Mouse (Mus musculus) lung, embryonic 16.5 days (tissue): ENCODE results near the gene Mfsd6. TPM values are rescaled to one million over a fixed set of nuclear protein-coding genes. Genes with fewer than 3 reads are reported as not detected.
A peak's percentile ranks its signal among the peaks of the same experiment; 100 is the strongest.

Experiments
- ATAC-seq: fragments of 200-750 bp; cut with Nextera tagmentation; 2 replicates; pipeline ENCODE4 v1.8.0; 2017; ENCODE audit warnings: low read depth, mild to moderate bottlenecking, moderate library complexity
- H3K27ac ChIP-seq: fragments of 300-500 bp; sonication (generic); 2 replicates; pipeline ENCODE4 v1.5.1; 2014; ENCODE audit warnings: mild to moderate bottlenecking, control low read depth, low read length
- H3K27me3 ChIP-seq: fragments of 300-500 bp; sonication (generic); 2 replicates; pipeline ENCODE4 v1.6.1; 2014; ENCODE audit warnings: low read depth, low read length, mixed read lengths; ENCODE audit not compliant: control insufficient read depth, insufficient read depth
- H3K36me3 ChIP-seq: fragments of 300-500 bp; sonication (generic); 2 replicates; pipeline ENCODE4 v1.6.1; 2014; ENCODE audit warnings: low read length; ENCODE audit not compliant: control insufficient read depth, insufficient read depth
- H3K4me1 ChIP-seq: fragments of 300-500 bp; sonication (generic); replicated peaks from 2 replicates; pipeline ENCODE4 v1.6.1; 2014; ENCODE audit warnings: low read length, mixed read lengths; ENCODE audit not compliant: control insufficient read depth, insufficient read depth
- H3K4me2 ChIP-seq: fragments of 300-500 bp; sonication (generic); 2 replicates; pipeline ENCODE4 v1.6.1; 2014; ENCODE audit warnings: low read depth, low read length, control low read depth
- H3K4me3 ChIP-seq: fragments of 300-500 bp; sonication (generic); 2 replicates; pipeline ENCODE4 v1.5.1; 2014; ENCODE audit warnings: mild to moderate bottlenecking, low read length, control low read depth
- H3K9ac ChIP-seq: fragments of 300-500 bp; sonication (generic); 2 replicates; pipeline ENCODE4 v1.6.1; 2014; ENCODE audit warnings: low read length, control low read depth
- H3K9me3 ChIP-seq: fragments of 300-500 bp; sonication (generic); 2 replicates; pipeline ENCODE4 v1.6.1; 2016; ENCODE audit warnings: low read length; ENCODE audit not compliant: control insufficient read depth
- WGBS: fragments of 180-500 bp; shearing (Covaris S2); extraction: QIAGEN DNeasy Blood & Tissue Kit; methylation state at CpG from one replicate; pipeline ENCODE4 v1.1.7; 2014; 5-methylcytosine and 5-hydroxymethylcytosine counted together
- polyA plus RNA-seq: library from polyadenylated mRNA; unstranded; fragments of >200 nt; fragmentation: Nextera tagmentation; extraction: Ambion mirVana; gene quantifications from 2 replicates; pipeline ENCODE4 v1.2.1, GENCODE M21; 2015

Mfsd6 gene
- polyA plus RNA-seq, 1 experiment from 2014 or later = 2.7 TPM

DNA sequence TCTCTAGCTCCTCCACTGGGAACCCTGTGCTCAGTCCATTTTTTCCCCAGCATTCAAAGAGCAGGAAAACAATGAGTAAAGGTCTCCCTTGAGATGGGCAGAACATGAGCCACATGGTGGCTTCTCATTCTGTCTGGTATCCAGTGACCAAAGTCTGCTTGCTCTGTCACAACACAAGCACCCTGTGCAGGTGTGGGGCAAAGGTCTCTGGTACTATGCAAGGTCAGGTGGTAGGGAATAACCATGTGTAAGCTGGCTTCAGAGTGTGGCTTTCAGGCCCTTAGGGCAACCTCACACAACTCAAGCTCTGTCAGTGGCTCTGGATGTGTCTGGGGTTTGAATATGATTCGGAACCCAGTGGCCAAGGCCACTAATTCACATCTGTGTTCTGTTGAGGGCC, 22.7 kb upstream of the Mfsd6 start:
- Histone ChIP-seq H3K9me3 (no peaks in the 10 kb centered on the region), H3K27ac (no peak overlapping the region), H3K4me2 (no peak overlapping the region), H3K36me3 (no peaks in the 10 kb centered on the region), H3K27me3 (no peaks in the 10 kb centered on the region), H3K4me1 (no peaks in the 10 kb centered on the region), H3K4me3 (no peak overlapping the region), H3K9ac (no peak overlapping the region)
- ATAC-seq = 0 out of 2 replicates have a peak, but pooled peaks have one; percentile 23
- WGBS = 90% methylated on average over 1 of the region's 1 CpGs

DNA sequence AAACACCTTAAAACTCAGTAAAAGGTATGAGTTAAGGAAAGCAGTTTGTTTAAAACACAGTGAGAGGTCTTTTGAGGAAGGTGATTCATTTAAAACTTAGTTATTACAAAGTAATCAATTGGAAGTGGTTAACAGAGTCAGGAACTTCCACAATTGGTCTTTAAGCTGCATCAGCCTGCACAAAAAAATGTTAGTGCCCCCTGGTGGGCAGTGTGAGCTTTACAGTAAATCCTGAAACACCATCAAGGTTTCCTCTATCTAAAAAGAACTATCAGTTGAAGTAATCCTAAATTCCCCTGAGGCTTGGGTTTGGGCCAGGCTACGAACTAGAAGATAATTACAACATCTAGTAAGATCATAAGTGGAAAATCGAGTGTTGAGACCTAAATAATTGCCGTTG, 21.0 kb upstream of the Mfsd6 start:
- Histone ChIP-seq H3K9ac (no peak overlapping the region), H3K9me3 (no peaks in the 10 kb centered on the region), H3K4me2 (no peak overlapping the region), H3K27me3 (no peaks in the 10 kb centered on the region), H3K36me3 (no peaks in the 10 kb centered on the region), H3K4me1 (no peaks in the 10 kb centered on the region), H3K4me3 (no peak overlapping the region), H3K27ac (no peak overlapping the region)
- no peak for ATAC-seq
- WGBS = 13% methylated on average over 3 of the region's 3 CpGs

DNA sequence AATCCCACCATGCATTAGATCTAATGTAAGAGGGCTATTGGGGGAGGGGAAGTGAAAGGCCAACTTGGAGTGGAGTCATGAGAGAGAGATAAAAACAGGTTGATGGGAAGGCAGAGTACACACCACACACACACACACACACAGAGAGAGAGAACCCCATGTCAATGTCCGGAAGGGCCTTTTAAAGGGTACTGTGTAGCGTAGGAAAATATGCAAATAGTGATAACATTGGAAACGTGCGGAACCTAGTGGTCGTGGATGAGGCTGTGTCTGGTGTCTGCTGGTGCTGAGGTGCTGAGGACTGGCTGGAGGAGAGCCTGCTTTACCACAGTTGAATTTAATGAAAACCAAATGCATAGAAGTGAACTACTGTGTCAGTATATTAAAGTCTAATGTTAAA, 15.3 kb upstream of the Mfsd6 start:
- Histone ChIP-seq H3K9ac (no peak overlapping the region), H3K4me2 (no peak overlapping the region), H3K27ac (no peak overlapping the region), H3K36me3 (no peaks in the 10 kb centered on the region), H3K9me3 (no peaks in the 10 kb centered on the region), H3K27me3 (no peaks in the 10 kb centered on the region), H3K4me1 (no peaks in the 10 kb centered on the region), H3K4me3 (no peak overlapping the region)
- 70% methylated on average over 5 of the region's 5 CpGs for WGBS
- no peak for ATAC-seq

DNA sequence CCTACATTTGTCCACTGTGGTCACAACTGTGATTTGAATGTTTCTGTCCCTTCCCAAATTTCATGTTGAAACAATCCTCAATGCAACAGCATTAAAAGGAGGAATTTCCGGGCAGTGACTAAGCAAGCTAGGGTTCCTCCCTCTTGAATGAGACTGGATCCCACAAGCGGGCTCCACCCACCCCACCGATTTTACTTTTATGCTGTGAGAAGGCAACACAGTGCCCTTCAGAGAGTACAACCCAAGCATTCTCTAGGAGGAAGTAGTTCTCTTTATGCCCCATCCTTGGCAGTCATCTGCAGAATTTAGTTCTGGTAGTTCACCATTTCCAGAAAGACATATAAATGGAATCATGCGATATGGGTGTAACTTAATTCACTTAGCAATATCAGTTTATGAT, 6.9 kb upstream of the Mfsd6 start:
- H3K36me3 ChIP-seq = no peaks in the 10 kb centered on the region
- H3K4me2 ChIP-seq = no peak overlapping the region
- H3K27me3 ChIP-seq = no peaks in the 10 kb centered on the region
- H3K4me3 ChIP-seq = no peak overlapping the region
- no peaks in the 10 kb centered on the region for H3K9me3 ChIP-seq
- H3K4me1 ChIP-seq = no peaks in the 10 kb centered on the region
- WGBS = 82% methylated on average over 4 of the region's 4 CpGs
- no peak overlapping the region for H3K9ac ChIP-seq
- no peak for ATAC-seq
- H3K27ac ChIP-seq = no peak overlapping the region

DNA sequence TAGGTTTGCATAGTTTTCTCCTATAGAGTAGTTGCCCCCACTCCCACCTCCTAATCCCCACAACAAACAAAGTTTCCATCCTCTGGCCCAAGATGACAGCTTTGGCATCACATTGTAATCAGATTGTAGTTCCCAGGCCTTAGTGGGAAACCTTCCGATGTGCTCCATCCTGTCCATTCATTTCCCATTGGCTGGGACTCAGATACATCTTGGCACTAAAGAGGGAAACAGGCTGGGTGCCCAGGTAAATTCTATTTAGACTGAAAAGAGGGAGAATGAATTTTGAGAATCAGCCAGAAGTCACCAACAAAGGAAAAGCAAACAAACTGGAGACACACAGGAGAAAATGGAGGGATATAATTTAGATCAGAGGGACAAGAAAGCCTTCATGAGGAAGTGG, 3.0 kb upstream of the Mfsd6 start:
- Histone ChIP-seq H3K36me3 (no peaks in the 10 kb centered on the region), H3K4me1 (peaks cover 5% of the 10 kb centered on the region; the same call in 1 of the 2 replicates), H3K27me3 (no peaks in the 10 kb centered on the region; the same call in 1 of the 2 replicates), H3K4me3 (no peak overlapping the region), H3K27ac (no peak overlapping the region), H3K9me3 (no peaks in the 10 kb centered on the region), H3K9ac (no peak overlapping the region), H3K4me2 (no peak overlapping the region)
- WGBS = 72% methylated on average over 1 of the region's 1 CpGs
- ATAC-seq = no peak

DNA sequence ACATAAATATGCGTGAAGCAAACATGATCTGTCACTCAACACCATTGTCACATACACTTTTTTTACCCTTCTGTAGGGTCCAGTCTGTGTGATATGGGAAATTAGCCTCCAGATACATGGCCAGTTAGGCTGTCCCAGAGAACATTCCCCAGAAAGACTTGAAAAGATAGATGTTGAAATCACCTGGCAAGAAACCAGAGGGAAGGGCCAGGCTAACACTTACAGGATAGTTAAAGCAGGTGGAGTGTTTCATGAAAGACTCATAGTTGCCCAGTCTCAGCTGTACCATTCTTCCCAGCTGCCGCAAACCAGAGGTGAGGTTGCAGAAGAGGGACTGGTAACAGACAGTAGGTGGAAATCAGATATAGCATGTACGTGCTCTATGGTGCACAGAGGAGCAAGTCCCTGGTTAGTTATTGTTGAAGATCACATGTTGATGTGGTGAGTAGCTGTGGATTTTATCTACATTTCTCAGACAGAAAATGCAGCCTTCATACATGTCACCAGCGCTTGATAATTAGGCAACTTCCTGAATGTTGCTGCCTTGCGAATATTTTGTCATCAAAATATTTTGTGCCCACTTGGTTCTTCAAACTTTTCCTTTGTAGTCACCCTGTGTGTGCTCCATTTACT, 1.7 kb upstream of the Mfsd6 start:
- no peak overlapping the region for H3K27ac ChIP-seq
- no peak overlapping the region for H3K4me3 ChIP-seq
- no peak overlapping the region for H3K9ac ChIP-seq
- H3K4me2 ChIP-seq = no peak overlapping the region
- peaks cover 5% of the 10 kb centered on the region; the same call in 1 of the 2 replicates for H3K4me1 ChIP-seq
- H3K9me3 ChIP-seq = no peaks in the 10 kb centered on the region
- H3K36me3 ChIP-seq = no peaks in the 10 kb centered on the region
- no peak for ATAC-seq
- no peaks in the 10 kb centered on the region; the same call in 1 of the 2 replicates for H3K27me3 ChIP-seq
- WGBS = 70% methylated on average over 5 of the region's 5 CpGs

DNA sequence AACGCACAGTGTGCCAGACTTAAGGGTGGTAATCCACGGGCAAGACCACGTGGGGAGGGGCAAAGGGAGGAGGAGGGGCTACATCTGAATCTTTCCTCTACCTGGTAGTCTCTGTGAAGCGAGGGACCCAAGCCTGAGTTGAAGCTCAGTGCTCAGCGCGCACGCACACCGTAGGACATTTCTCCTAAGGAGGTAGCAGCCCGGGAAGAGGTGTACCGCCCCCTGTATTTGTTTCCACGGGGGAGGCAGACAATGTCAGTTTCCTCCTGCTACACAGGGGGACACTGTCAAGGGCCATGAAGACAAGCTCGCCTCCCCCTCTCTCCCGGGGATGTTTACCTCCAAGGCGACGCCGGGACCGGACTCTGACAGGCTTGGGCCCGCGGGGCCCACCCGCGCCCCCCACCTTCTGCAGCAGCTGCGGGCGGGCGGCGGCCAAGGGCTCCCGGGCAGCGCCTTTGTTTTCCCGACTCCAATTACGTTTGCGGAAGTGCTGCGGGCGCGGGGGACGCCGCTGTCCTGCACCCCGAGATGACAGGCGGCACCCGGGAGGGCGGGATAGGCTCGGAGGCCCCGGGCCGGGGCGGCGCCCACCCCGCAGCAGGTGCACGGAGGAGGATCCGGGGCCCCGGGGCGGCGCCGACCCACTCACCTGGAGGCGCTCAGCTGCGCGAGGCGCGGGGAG, 749 bp downstream of the Mfsd6 start:
- peak overlapping the region; percentile 55 for H3K27ac ChIP-seq
- WGBS = 1% methylated on average over 39 of the region's 56 CpGs
- H3K36me3 ChIP-seq = no peaks in the 10 kb centered on the region
- H3K4me2 ChIP-seq = peak overlapping the region; percentile 96
- H3K9me3 ChIP-seq = no peaks in the 10 kb centered on the region
- peak overlapping the region; percentile 82 for H3K4me3 ChIP-seq
- peaks cover 5% of the 10 kb centered on the region; the same call in 1 of the 2 replicates for H3K4me1 ChIP-seq
- ATAC-seq = peak; percentile 83
- peak overlapping the region; percentile 80 for H3K9ac ChIP-seq
- no peaks in the 10 kb centered on the region; the same call in 1 of the 2 replicates for H3K27me3 ChIP-seq

DNA sequence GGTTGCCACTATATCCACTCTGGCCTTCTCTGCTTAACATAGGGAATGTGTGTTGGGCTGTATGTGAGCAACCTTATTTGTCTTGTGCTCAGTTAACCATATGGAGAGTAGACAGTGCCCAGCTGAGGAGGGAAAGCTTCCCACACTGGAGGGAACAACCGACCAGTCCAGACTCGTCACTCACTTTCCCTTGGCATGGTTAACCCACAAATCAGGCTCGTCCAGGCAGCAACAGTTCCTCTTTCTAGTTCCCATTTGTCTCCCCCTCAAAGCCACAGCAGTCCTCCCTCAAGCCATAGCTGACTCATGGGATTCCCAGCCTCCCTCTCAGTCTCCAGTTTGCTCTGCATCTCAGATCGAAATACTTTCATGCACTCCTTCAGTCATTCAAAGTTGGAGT, 4.7 kb downstream of the Mfsd6 start:
- H3K4me3 ChIP-seq = no peak overlapping the region
- H3K9me3 ChIP-seq = no peaks in the 10 kb centered on the region
- no peaks in the 10 kb centered on the region for H3K36me3 ChIP-seq
- no peaks in the 10 kb centered on the region; the same call in 1 of the 2 replicates for H3K27me3 ChIP-seq
- WGBS = 39% methylated on average over 4 of the region's 4 CpGs
- no peak for ATAC-seq
- H3K27ac ChIP-seq = no peak overlapping the region
- peaks cover 3% of the 10 kb centered on the region; the same call in 1 of the 2 replicates for H3K4me1 ChIP-seq
- no peak overlapping the region for H3K9ac ChIP-seq
- no peak overlapping the region for H3K4me2 ChIP-seq

DNA sequence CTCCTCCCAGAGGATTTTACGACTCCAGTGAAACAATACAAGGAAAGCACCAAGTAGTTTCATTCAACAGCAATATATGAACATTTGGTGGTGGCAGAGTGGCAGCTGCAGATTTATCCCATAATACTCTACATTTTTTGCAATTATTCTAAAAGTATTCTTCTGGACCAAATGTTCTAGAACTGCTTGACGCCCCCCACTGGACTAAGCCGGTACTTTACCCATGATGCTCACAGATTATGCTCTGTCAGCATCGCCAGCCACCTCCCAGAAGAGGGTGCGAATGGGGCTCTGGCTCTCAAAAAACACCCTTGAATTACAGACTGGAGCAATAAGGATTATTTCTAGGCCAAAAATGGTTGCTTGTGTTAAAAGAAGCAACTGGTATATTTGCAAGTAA, 8.2 kb downstream of the Mfsd6 start:
- WGBS = 58% methylated on average over 5 of the region's 5 CpGs
- ATAC-seq = no peak

More for the DNA sequence above, 8.2 kb downstream of the Mfsd6 start:
- Histone ChIP-seq H3K27me3 (no peaks in the 10 kb centered on the region), H3K4me3 (no peak overlapping the region), H3K36me3 (no peaks in the 10 kb centered on the region), H3K4me2 (no peak overlapping the region), H3K27ac (no peak overlapping the region), H3K4me1 (no peaks in the 10 kb centered on the region), H3K9me3 (no peaks in the 10 kb centered on the region), H3K9ac (no peak overlapping the region)
